Mouse (Mus musculus) layer of hippocampus, adult 11-12 months (tissue): ENCODE results near the gene Dnajc5.
"Not testable (repeated sequence)": the region's sequence is repeated elsewhere in the genome, so short reads cannot be mapped to it uniquely, and the experiment has no call there.

Source experiments
- DNase-seq: peaks from one replicate; pipeline ENCODE4 v3.0.0; 2022; ENCODE audit warnings: low spot score

Dnajc5 gene

GRCm38 (mm10) chr2:181520118-181520935 is at the start of gene Dnajc5:
Dnajc5 (plus strand) TSS chr2:181520485.
- DNase-seq = peak; percentile 98

GRCm38 (mm10) chr2:181471246-181471645 is 49.0 kb upstream of the Dnajc5 start:
- DNase-seq = no peak

- no peak for DNase-seq
These were observed 47.9 kb upstream of the Dnajc5 start for GRCm38 (mm10) chr2:181472256-181472827.

- no peak for DNase-seq
These were observed 37.2 kb upstream of the Dnajc5 start for GRCm38 (mm10) chr2:181483120-181483519.

GRCm38 (mm10) chr2:181483562-181484318 is 36.5 kb upstream of the Dnajc5 start:
- DNase-seq = no peak

GRCm38 (mm10) chr2:181484456-181485233 is 35.6 kb upstream of the Dnajc5 start:
- no peak for DNase-seq

- DNase-seq = no peak
These were observed 34.5 kb upstream of the Dnajc5 start for GRCm38 (mm10) chr2:181485741-181486140.

- no peak for DNase-seq
These were observed 32.7 kb upstream of the Dnajc5 start for GRCm38 (mm10) chr2:181487338-181488277.

- no peak for DNase-seq
These were observed 28.7 kb upstream of the Dnajc5 start for GRCm38 (mm10) chr2:181491432-181492205.

- no peak for DNase-seq
These were observed 28.1 kb upstream of the Dnajc5 start for GRCm38 (mm10) chr2:181492206-181492605.

- DNase-seq = no peak
These were observed 26.9 kb upstream of the Dnajc5 start, which contains the start of gene Abhd16b for GRCm38 (mm10) chr2:181493156-181493927. Abhd16b (plus strand) TSS chr2:181493206.

- no peak for DNase-seq
These were observed 25.9 kb upstream of the Dnajc5 start for GRCm38 (mm10) chr2:181494266-181494945.

- not testable (repeated sequence) for DNase-seq
These were observed 24.4 kb upstream of the Dnajc5 start for GRCm38 (mm10) chr2:181495845-181496244.

- DNase-seq = peak; percentile 56
These were observed 24.0 kb upstream of the Dnajc5 start for GRCm38 (mm10) chr2:181496281-181496680.

- peak; percentile 94 for DNase-seq
These were observed 23.3 kb upstream of the Dnajc5 start, which contains the start of gene Tpd52l2 for GRCm38 (mm10) chr2:181496831-181497547. Tpd52l2 (plus strand) TSS chr2:181497142.

GRCm38 (mm10) chr2:181497548-181497875 is 22.8 kb upstream of the Dnajc5 start:
- DNase-seq = peak; percentile 25

GRCm38 (mm10) chr2:181498644-181499043 is 21.6 kb upstream of the Dnajc5 start:
- DNase-seq = no peak

- no peak for DNase-seq
These were observed 11.1 kb upstream of the Dnajc5 start for GRCm38 (mm10) chr2:181509191-181509590.
